Mouse (Mus musculus): Measurements from ENCODE around the gene Tagln2.

GRCm38 (mm10) chr1:172450226-172450625 is 49.6 kb upstream of the Tagln2 start:
- TF ChIP-seq CTCF (IDR thresholded peaks at IDR 0.05; ENCODE audit: control insufficient read depth, insufficient read depth, insufficient read length) (no peak), CEBPB (IDR thresholded peaks at IDR 0.05; ENCODE audit: low read depth) (no peak), MAX (IDR thresholded peaks at IDR 0.05) (no peak), USF1 (IDR thresholded peaks at IDR 0.05; ENCODE audit: low read depth) (no peak), MYOD1 (IDR thresholded peaks at IDR 0.05; ENCODE audit: control insufficient read depth, insufficient read length, low read depth) (no peak), MYOG (IDR thresholded peaks at IDR 0.05; ENCODE audit: control insufficient read depth, extremely low read depth, insufficient read length) (no peak)
